8 mouse cellular contexts compared by ENCODE assay signal in genomic region chr16:96467445-96467844, GRCm38 (mm10). TPM values are rescaled to one million over a fixed set of nuclear protein-coding genes. Genes with fewer than 3 reads are reported as not detected.
DNase-seq lines count a peak whose midpoint lies in the region; ATAC-seq lines count a peak whose summit lies in the region.

Gene Pcp4, plus strand, starts transcription at chr16:96467606.

- no peaks in the 10 kb centered on the region for H3K27me3 ChIP-seq in heart, embryonic 11.5 days (ENCODE audit: control insufficient read depth, insufficient read depth, low read length)
- no peaks in the 10 kb centered on the region for H3K27me3 ChIP-seq in limb, embryonic 11.5 days (ENCODE audit: control insufficient read depth, insufficient read depth, low read length)
- H3K27me3 ChIP-seq in splenic B cell, adult 2 months (ENCODE audit: control insufficient read depth, insufficient read depth, low read length, poor library complexity, severe bottlenecking), result no peaks in the 10 kb centered on the region

- H3K9me3 ChIP-seq in heart, embryonic 11.5 days (replicated peaks; ENCODE audit: control insufficient read depth, low read length), result no peaks in the 10 kb centered on the region
- no peaks in the 10 kb centered on the region for H3K9me3 ChIP-seq in limb, embryonic 11.5 days (ENCODE audit: control insufficient read depth, low read length)

- no peak within 1 kb of the TSS for H3K9ac ChIP-seq in heart, embryonic 11.5 days (ENCODE audit: low read depth, low read length)
- H3K9ac ChIP-seq in limb, embryonic 11.5 days (ENCODE audit: low read length), result no peak within 1 kb of the TSS

- DNase-seq in heart, adult 11 months, result peak; percentile 89
- DNase-seq in embryo, embryonic 10 days (ENCODE audit: low spot score), result peak; percentile 88
- peak; percentile 67 for DNase-seq in gastrocnemius, postnatal 10 days
- DNase-seq in kidney, adult 8-10 months, result peak; percentile 58 to 85
- DNase-seq in limb, embryonic 11.5 days (ENCODE audit: low spot score), result peak; percentile 89
- DNase-seq in natural killer cell, adult 2 months (ENCODE audit: low spot score in 2 of 2), result peak; percentile 18 to 67
- DNase-seq in splenic B cell, adult 2 months (ENCODE audit: low read depth, low spot score), result peak; percentile 86

- H3K4me3 ChIP-seq in heart, embryonic 11.5 days (ENCODE audit: low read depth, low read length), result no peak within 1 kb of the TSS
- no peak within 1 kb of the TSS for H3K4me3 ChIP-seq in limb, embryonic 11.5 days (ENCODE audit: low read depth, low read length)

- H3K36me3 ChIP-seq in heart, embryonic 11.5 days (ENCODE audit: control insufficient read depth, insufficient read depth, low read length), result no peaks in the 10 kb centered on the region
- H3K36me3 ChIP-seq in limb, embryonic 11.5 days (ENCODE audit: control insufficient read depth, insufficient read depth, low read length), result no peaks in the 10 kb centered on the region
- no peaks in the 10 kb centered on the region for H3K36me3 ChIP-seq in splenic B cell, adult 2 months (ENCODE audit: control insufficient read depth, insufficient read depth, low read length, poor library complexity, severe bottlenecking)

- H3K27ac ChIP-seq in heart, embryonic 11.5 days (ENCODE audit: low read depth, low read length), result no peak within 1 kb of the TSS
- H3K27ac ChIP-seq in limb, embryonic 11.5 days (replicated peaks; ENCODE audit: low read depth, low read length), result no peak within 1 kb of the TSS

- 10% methylated on average over 8 of the region's 8 CpGs for WGBS in heart, embryonic 11.5 days (ENCODE audit: insufficient replicate concordance)
- 12% methylated on average over 8 of the region's 8 CpGs for WGBS in limb, embryonic 11.5 days

- peaks cover 5% of the 10 kb centered on the region for H3K4me1 ChIP-seq in heart, embryonic 11.5 days (ENCODE audit: control insufficient read depth, insufficient read depth, low read length)
- H3K4me1 ChIP-seq in limb, embryonic 11.5 days (ENCODE audit: control insufficient read depth, insufficient read depth, low read length), result 0 out of 2 replicates have a peak, but pooled peaks cover 2% of the 10 kb centered on the region

- no peak within 1 kb of the TSS for H3K4me2 ChIP-seq in heart, embryonic 11.5 days
- no peak within 1 kb of the TSS for H3K4me2 ChIP-seq in limb, embryonic 11.5 days (ENCODE audit: low read depth, severe bottlenecking)

- no peak for ATAC-seq in heart, embryonic 11.5 days (replicated peaks; ENCODE audit: insufficient number of reproducible peaks, low FRiP score, low TSS enrichment)
- no peak for ATAC-seq in limb, embryonic 11.5 days (ENCODE audit: insufficient number of reproducible peaks, low FRiP score, low TSS enrichment, low read depth)

RNA-seq across cellular contexts. Expression of gene Pcp4, which starts in this region (rescaled TPM):
- polyA plus RNA-seq in heart, embryonic 11.5 days (2014; fragmentation: Nextera tagmentation; extraction: Ambion mirVana), result 3.1 and 4.0 TPM in 2 replicates
- 1 to 10 TPM in 1 of 2 experiments, not detected in 1; 2.4 TPM for total RNA-seq in gastrocnemius, postnatal 10 days (2021)
- 9.2 and 11.7 TPM in 2 replicates for polyA plus RNA-seq in limb, embryonic 11.5 days (2014; fragmentation: Nextera tagmentation; extraction: Ambion mirVana)
